27 mouse cellular contexts compared by ENCODE assay signal in genomic region chr14:9658445-9658844, GRCm38 (mm10).
"Had no signal": no experiment of that assay in that cellular context is flagged by ENCODE, and none has a peak within 500 bp of the region (broad histone marks: within the 10 kb centered on the region; RNA-seq: fewer than 3 reads in every experiment).

No protein-coding gene starts in this region.

- H3K36me3 ChIP-seq: limb, embryonic 10.5 days; limb, embryonic 12.5 days; limb, embryonic 13.5 days; limb, embryonic 15.5 days; liver, embryonic 12.5 days; liver, embryonic 13.5 days; liver, embryonic 15.5 days; lung, embryonic 15.5 days; midbrain, embryonic 10.5 days; midbrain, embryonic 12.5 days; midbrain, embryonic 13.5 days; midbrain, embryonic 15.5 days; neural tube, embryonic 12.5 days had no signal

- H3K27ac ChIP-seq: limb, embryonic 10.5 days; limb, embryonic 12.5 days; limb, embryonic 13.5 days; limb, embryonic 15.5 days; liver, embryonic 12.5 days; liver, embryonic 13.5 days; liver, embryonic 14.5 days; liver, embryonic 15.5 days; lung, embryonic 15.5 days; macrophage; midbrain, embryonic 10.5 days; midbrain, embryonic 12.5 days; midbrain, embryonic 13.5 days; midbrain, embryonic 15.5 days; neural tube, embryonic 12.5 days had no signal

- H3K4me1 ChIP-seq: limb, embryonic 10.5 days; limb, embryonic 12.5 days; limb, embryonic 13.5 days; limb, embryonic 15.5 days; liver, embryonic 12.5 days; liver, embryonic 13.5 days; liver, embryonic 15.5 days; lung, embryonic 15.5 days; megakaryocyte, embryonic 14.5 days; midbrain, embryonic 10.5 days; midbrain, embryonic 12.5 days; midbrain, embryonic 13.5 days; midbrain, embryonic 15.5 days; neural tube, embryonic 12.5 days had no signal

- H3K4me3 ChIP-seq: limb, embryonic 10.5 days; limb, embryonic 12.5 days; limb, embryonic 13.5 days; limb, embryonic 15.5 days; liver, embryonic 12.5 days; liver, embryonic 13.5 days; liver, embryonic 15.5 days; lung, embryonic 15.5 days; megakaryocyte, embryonic 14.5 days; midbrain, embryonic 10.5 days; midbrain, embryonic 12.5 days; midbrain, embryonic 13.5 days; midbrain, embryonic 15.5 days; myocyte; neural tube, embryonic 12.5 days had no signal

- H3K9me3 ChIP-seq: limb, embryonic 10.5 days; limb, embryonic 12.5 days; limb, embryonic 13.5 days; limb, embryonic 15.5 days; liver, embryonic 12.5 days; liver, embryonic 13.5 days; liver, embryonic 15.5 days; lung, embryonic 15.5 days; megakaryocyte, embryonic 14.5 days; midbrain, embryonic 10.5 days; midbrain, embryonic 12.5 days; midbrain, embryonic 13.5 days; midbrain, embryonic 15.5 days; neural tube, embryonic 12.5 days had no signal

- H3K9ac ChIP-seq: limb, embryonic 12.5 days; limb, embryonic 13.5 days; limb, embryonic 15.5 days; liver, embryonic 12.5 days; liver, embryonic 13.5 days; liver, embryonic 14.5 days; liver, embryonic 15.5 days; liver, postnatal 0 days; lung, embryonic 14.5 days; lung, embryonic 15.5 days; midbrain, embryonic 12.5 days; midbrain, embryonic 13.5 days; midbrain, embryonic 15.5 days; neural tube, embryonic 12.5 days had no signal

- DNase-seq: left cerebral cortex, postnatal 4 days; liver; liver, embryonic 13.5 days; liver, postnatal 0 days; lung, adult 2 months; lung, embryonic 14.5 days; lung, postnatal 10 days; lung, postnatal 14 days; lung, postnatal 36 days; lung, postnatal 4 days; midbrain, embryonic 14.5 days had no signal
